Mouse (Mus musculus) CH12.LX (cell line): ENCODE measurements around the gene Med11. TPM values are rescaled to one million over a fixed set of nuclear protein-coding genes. Genes with fewer than 3 reads are reported as not detected.

ENCODE experiments used
- DNase-seq: peaks from one replicate; pipeline ENCODE4 v3.0.0-alpha.2; 2013; ENCODE audit errors: extremely low read depth
- H3K27ac ChIP-seq: 2 replicates; pipeline ENCODE4 v1.5.1; 2012; ENCODE audit warnings: low read depth, mild to moderate bottlenecking, control low read depth, moderate library complexity; ENCODE audit not compliant: insufficient read depth
- H3K27me3 ChIP-seq: replicated peaks from 2 replicates; pipeline ENCODE3; 2012; ENCODE audit warnings: inconsistent platforms
- H3K36me3 ChIP-seq, 2 experiments: replicated peaks in 1 of 2; 2 replicates each; pipeline versions ENCODE3 to v1.6.1; 2012; ENCODE audit warnings: inconsistent platforms in 1 of 2, low read length in 1 of 2, mild to moderate bottlenecking in 1 of 2, mixed read lengths in 1 of 2, moderate library complexity in 1 of 2; ENCODE audit not compliant: control insufficient read depth in 1 of 2, insufficient read depth in 1 of 2
- H3K4me1 ChIP-seq, 2 experiments: 2 replicates each; pipeline ENCODE4 v1.6.1; 2012; ENCODE audit warnings: inconsistent platforms in 1 of 2, moderate library complexity in 1 of 2; ENCODE audit not compliant: insufficient read depth in 2 of 2, control insufficient read depth in 1 of 2
- H3K4me2 ChIP-seq: 2 replicates; pipeline ENCODE4 v1.6.1; 2012; ENCODE audit warnings: low read depth, mild to moderate bottlenecking, control low read depth; ENCODE audit not compliant: poor library complexity, insufficient read depth, severe bottlenecking
- H3K4me3 ChIP-seq, 3 experiments: fragments of 150-350 bp in 1 of 3; sonication (generic) in 1 of 3; replicated peaks in 1 of 3; 2 replicates each; pipeline versions ENCODE3 to v1.5.1; 2011 to 2012; ENCODE audit warnings: low read depth in 2 of 3, low read length in 2 of 3, mild to moderate bottlenecking in 2 of 3, moderate library complexity in 2 of 3, control low read depth in 1 of 3, improper control_type of control experiment in 1 of 3, inconsistent platforms in 1 of 3, mixed read lengths in 1 of 3; ENCODE audit not compliant: poor library complexity in 1 of 3
- H3K79me2 ChIP-seq: replicated peaks from 2 replicates; pipeline ENCODE4 v1.6.1; 2012; ENCODE audit warnings: mild to moderate bottlenecking, moderate library complexity; ENCODE audit not compliant: control insufficient read depth, poor library complexity, insufficient read depth, severe bottlenecking; ENCODE audit errors: extremely low read depth
- H3K9ac ChIP-seq: 2 replicates; pipeline ENCODE4 v1.6.1; 2012; ENCODE audit warnings: low read depth, mild to moderate bottlenecking, control low read depth, moderate library complexity; ENCODE audit not compliant: insufficient read depth
- H3K9me3 ChIP-seq: replicated peaks from 2 replicates; pipeline ENCODE3; 2012; ENCODE audit warnings: low read length, inconsistent platforms, mixed read lengths
- CTCF ChIP-seq, 2 experiments: IDR thresholded peaks in 1 of 2; conservative IDR thresholded peaks in 1 of 2; 2 replicates each; pipeline ENCODE4 v1.5.1; 2011 to 2012; ENCODE audit warnings: low read depth in 2 of 2, low read length in 2 of 2, improper control_type of control experiment in 1 of 2, inconsistent platforms in 1 of 2, mild to moderate bottlenecking in 1 of 2, moderate library complexity in 1 of 2
- EP300 ChIP-seq: IDR thresholded peaks from 2 replicates; pipeline ENCODE4 v1.6.1; 2011; ENCODE audit warnings: low read length, improper control_type of control experiment
- HCFC1 ChIP-seq: IDR thresholded peaks from 2 replicates; pipeline ENCODE4 v1.6.1; 2012; ENCODE audit warnings: low read depth, mild to moderate bottlenecking, inconsistent platforms, low read length, improper control_type of control experiment
- IRF4 ChIP-seq: IDR thresholded peaks from 2 replicates; pipeline ENCODE4 v1.6.1; 2014; ENCODE audit warnings: low read depth, mild to moderate bottlenecking, inconsistent platforms, low read length, improper control_type of control experiment
- JUN ChIP-seq: IDR thresholded peaks from 2 replicates; pipeline ENCODE4 v1.6.1; 2011; ENCODE audit warnings: low read depth, mild to moderate bottlenecking, low read length, improper control_type of control experiment, moderate library complexity; ENCODE audit not compliant: insufficient read depth
- KAT2A ChIP-seq: IDR thresholded peaks from 2 replicates; pipeline ENCODE4 v1.6.1; 2012; ENCODE audit warnings: low read length, improper control_type of control experiment, inconsistent platforms; ENCODE audit not compliant: insufficient replicate concordance
- MAZ ChIP-seq: IDR thresholded peaks from 2 replicates; pipeline ENCODE4 v1.6.1; 2012; ENCODE audit warnings: low read depth, mild to moderate bottlenecking, inconsistent platforms, low read length, improper control_type of control experiment, moderate library complexity
- PAX5 ChIP-seq: IDR thresholded peaks from 2 replicates; pipeline ENCODE4 v1.6.1; 2012; ENCODE audit warnings: low read length, inconsistent platforms, mixed read lengths
- POLR2A ChIP-seq: IDR thresholded peaks from 2 replicates; pipeline ENCODE4 v1.6.1; 2011; ENCODE audit warnings: low read depth, mild to moderate bottlenecking, improper control_type of control experiment, low read length
- POLR2AphosphoS2 ChIP-seq: IDR thresholded peaks from 2 replicates; pipeline ENCODE4 v1.6.1; 2011; ENCODE audit warnings: low read depth, low read length, improper control_type of control experiment
- RCOR1 ChIP-seq: conservative IDR thresholded peaks from 2 replicates; pipeline ENCODE4 v1.6.1; 2012; ENCODE audit warnings: low read depth, mild to moderate bottlenecking, inconsistent platforms, low read length, improper control_type of control experiment
- TCF12 ChIP-seq: IDR thresholded peaks from 2 replicates; pipeline ENCODE4 v1.6.1; 2014; ENCODE audit warnings: low read depth, mild to moderate bottlenecking, inconsistent platforms, low read length, improper control_type of control experiment
- USF2 ChIP-seq: conservative IDR thresholded peaks from 2 replicates; pipeline ENCODE4 v1.6.1; 2011; ENCODE audit warnings: low read depth, low read length, improper control_type of control experiment
- ZC3H11A ChIP-seq: IDR thresholded peaks from 2 replicates; pipeline ENCODE4 v1.6.1; 2012; ENCODE audit warnings: low read depth, mild to moderate bottlenecking, inconsistent platforms, low read length, improper control_type of control experiment
- ZMIZ1 ChIP-seq: IDR thresholded peaks from 2 replicates; pipeline ENCODE4 v1.6.1; 2012; ENCODE audit warnings: low read depth, mild to moderate bottlenecking, inconsistent platforms, low read length, improper control_type of control experiment
- ZNF384 ChIP-seq: IDR thresholded peaks from 2 replicates; pipeline ENCODE4 v1.6.1; 2012; ENCODE audit warnings: low read depth, low read length, improper control_type of control experiment, inconsistent platforms
- dilution Hi-C: fragments of 300-500 bp; cut with MboI; formaldehyde crosslinking; loops from 2 replicates; pipeline ENCODE4 v1.14.3; 2020; ENCODE audit warnings: low sequenced_read_pairs; ENCODE audit not compliant: extremely low pct_unique_long_range_greater_than_20kb, extremely low pct_ligation_motif_present
- in situ Hi-C: fragments of 300-500 bp; cut with MboI; formaldehyde crosslinking; loops from 3 replicates; pipeline ENCODE4 v1.14.3; 2019; ENCODE audit warnings: low sequenced_read_pairs, low pct_ligation_motif_present, low pct_unique_long_range_greater_than_20kb, mixed read lengths
- polyA plus RNA-seq: library from polyadenylated mRNA; unstranded; fragments of >175 nt; gene quantifications from 2 replicates; pipeline ENCODE4 v1.2.1, GENCODE M21; 2012; ENCODE audit warnings: low read depth; ENCODE audit not compliant: insufficient read length
- total RNA-seq, 2 experiments: library from RNA; depleted of rRNA; stranded (reverse); fragments of 300-350 nt in 1 of 2; fragments of >200 nt in 1 of 2; gene quantifications; 2 replicates each; pipeline ENCODE4 v1.2.3; 2012 to 2014

Gene Med11
- total and polyA plus RNA-seq, 3 experiments = 52.2 to 79.9 (median 74.3) TPM

DNA sequence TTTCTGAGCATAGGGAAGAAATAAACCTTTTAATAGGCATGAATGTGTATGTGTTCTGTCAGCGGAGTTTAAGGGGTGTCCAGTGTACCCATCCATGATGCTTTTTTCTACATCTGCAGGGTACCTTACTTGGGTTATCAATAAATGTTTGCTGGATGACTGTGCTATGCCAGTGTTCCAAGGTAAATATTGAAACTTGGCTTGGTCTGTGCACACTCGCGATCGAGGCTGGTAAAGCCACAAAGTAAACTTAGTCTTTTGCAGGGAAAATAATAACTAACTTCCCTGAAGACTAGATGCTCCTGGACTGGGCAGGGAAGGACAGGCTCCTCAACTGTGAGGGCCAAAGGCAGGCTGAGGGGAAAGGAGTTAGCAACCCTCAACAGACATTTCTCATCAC lies 11.1 kb upstream of the Med11 start:
- Histone ChIP-seq H3K4me3 (no peak overlapping the region), H3K79me2 (no peaks in the 10 kb centered on the region), H3K9ac (no peak overlapping the region), H3K4me1 (peaks cover 2 to 30% of the 10 kb centered on the region in 2 experiments; a peak in 2 of 4 replicates), H3K27ac (no peak overlapping the region), H3K9me3 (no peaks in the 10 kb centered on the region), H3K36me3 (peaks cover 60 to 75% of the 10 kb centered on the region in 2 experiments), H3K27me3 (no peaks in the 10 kb centered on the region), H3K4me2 (no peak overlapping the region)
- in situ Hi-C loops (no loop called here), dilution Hi-C loops (no loop called here)
- DNase-seq = no peak
- TF ChIP-seq IRF4 (no peak), POLR2AphosphoS2 (no peak), JUN (no peak), PAX5 (no peak), ZC3H11A (no peak)

DNA sequence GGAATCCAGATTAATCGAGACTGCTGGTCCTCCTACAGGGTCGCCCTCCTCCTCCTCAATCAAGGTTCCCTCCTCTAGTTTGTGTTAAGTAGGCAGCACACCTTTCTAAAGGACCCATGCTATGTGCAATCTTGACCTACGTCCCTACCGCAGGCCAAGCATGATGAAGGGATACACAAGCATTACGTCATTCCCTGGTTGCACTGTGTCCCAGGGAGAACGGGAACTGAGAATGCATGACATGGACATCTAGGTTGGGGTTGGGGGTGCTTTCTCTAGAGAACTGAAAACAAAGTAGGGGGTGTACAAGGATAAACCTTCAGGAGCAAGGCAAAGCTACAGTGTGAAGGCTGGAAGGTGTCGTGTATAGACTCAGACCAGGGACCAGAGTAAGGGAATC lies 9.8 kb upstream of the Med11 start:
- peaks cover 6 to 29% of the 10 kb centered on the region in 2 experiments; a peak in 3 of 4 replicates for H3K4me1 ChIP-seq
- TF ChIP-seq KAT2A = no peak
- TF ChIP-seq MAZ = no peak
- no peak for TF ChIP-seq POLR2A
- TF ChIP-seq ZMIZ1 = no peak
- no peak for TF ChIP-seq ZNF384
- no peak for TF ChIP-seq USF2
- no peak for TF ChIP-seq IRF4
- no peak for TF ChIP-seq CTCF (conservative IDR thresholded peaks at IDR 0.05 in 1 of 2, IDR thresholded peaks at IDR 0.05 in 1 of 2; ENCODE audit: low read depth in 2 of 2, low read length in 2 of 2)
- TF ChIP-seq TCF12 = no peak
- no peak for TF ChIP-seq EP300
- no peak for TF ChIP-seq RCOR1
- TF ChIP-seq HCFC1 = no peak
- TF ChIP-seq, all 38 proteins: peak for 0
- no peak for DNase-seq
- H3K4me3 ChIP-seq = no peak overlapping the region
- no peaks in the 10 kb centered on the region for H3K27me3 ChIP-seq
- dilution Hi-C loops (no loop called here), in situ Hi-C loops (no loop called here)
- H3K4me2 ChIP-seq = no peak overlapping the region
- H3K36me3 ChIP-seq = peaks cover 48 to 63% of the 10 kb centered on the region in 2 experiments
- no peaks in the 10 kb centered on the region for H3K79me2 ChIP-seq
- no peaks in the 10 kb centered on the region for H3K9me3 ChIP-seq
- no peak overlapping the region for H3K9ac ChIP-seq
- no peak overlapping the region for H3K27ac ChIP-seq

DNA sequence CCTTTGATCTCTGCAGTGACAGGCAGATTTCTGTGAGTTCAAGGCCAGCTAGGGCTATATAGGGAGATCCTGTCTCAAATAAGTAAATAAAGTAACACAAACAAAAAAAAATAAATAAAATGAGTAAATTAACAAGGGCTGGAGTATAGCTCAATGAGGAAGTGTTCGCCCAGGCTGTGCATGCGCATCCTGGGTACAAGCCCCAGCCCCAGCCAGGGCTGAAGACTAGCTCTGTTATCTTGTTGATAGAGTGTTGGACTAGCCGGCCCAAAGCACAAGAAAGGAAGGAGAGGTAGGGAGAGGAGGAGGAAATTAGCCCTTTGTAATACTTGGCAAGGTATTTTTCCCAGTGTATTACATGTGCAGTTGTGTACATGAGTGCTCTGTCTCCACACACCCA lies 7.8 kb upstream of the Med11 start:
- in situ Hi-C loops = no loop called here
- no peak overlapping the region for H3K27ac ChIP-seq
- dilution Hi-C loops = no loop called here

More for the DNA sequence above, 7.8 kb upstream of the Med11 start:
- no peaks in the 10 kb centered on the region for H3K27me3 ChIP-seq
- H3K9ac ChIP-seq = no peak overlapping the region
- H3K4me3 ChIP-seq = no peak overlapping the region
- peaks cover 31 to 42% of the 10 kb centered on the region in 2 experiments for H3K36me3 ChIP-seq
- no peak for DNase-seq
- no peaks in the 10 kb centered on the region for H3K9me3 ChIP-seq
- peaks cover 12 to 27% of the 10 kb centered on the region in 2 experiments for H3K4me1 ChIP-seq
- no peak for TF ChIP-seq POLR2A
- H3K4me2 ChIP-seq = no peak overlapping the region
- H3K79me2 ChIP-seq = no peaks in the 10 kb centered on the region
